Mouse (Mus musculus) embryonic stem cell, embryonic (primary cell): ENCODE data around the gene Polr2g.

Experiments used
- CTCF ChIA-PET, 4 experiments: fragments of 300-600 bp in 2 of 4; fragments of 350-600 bp in 2 of 4; sonication (Branson Sonifier 250); formaldehyde crosslinking; loops; one replicate each; lab custom pipeline; 2022; ENCODE audit warnings: inconsistent platforms in 2 of 4; lab: Charles Lee
- POLR2A ChIA-PET, 4 experiments: fragments of 300-600 bp in 2 of 4; fragments of 350-600 bp in 2 of 4; sonication (Branson Sonifier 250); formaldehyde crosslinking; loops; one replicate each; lab custom pipeline; 2022; ENCODE audit warnings: antibody characterized with exemption in 4 of 4, inconsistent platforms in 1 of 4; lab: Charles Lee

The Polr2g gene

DNA sequence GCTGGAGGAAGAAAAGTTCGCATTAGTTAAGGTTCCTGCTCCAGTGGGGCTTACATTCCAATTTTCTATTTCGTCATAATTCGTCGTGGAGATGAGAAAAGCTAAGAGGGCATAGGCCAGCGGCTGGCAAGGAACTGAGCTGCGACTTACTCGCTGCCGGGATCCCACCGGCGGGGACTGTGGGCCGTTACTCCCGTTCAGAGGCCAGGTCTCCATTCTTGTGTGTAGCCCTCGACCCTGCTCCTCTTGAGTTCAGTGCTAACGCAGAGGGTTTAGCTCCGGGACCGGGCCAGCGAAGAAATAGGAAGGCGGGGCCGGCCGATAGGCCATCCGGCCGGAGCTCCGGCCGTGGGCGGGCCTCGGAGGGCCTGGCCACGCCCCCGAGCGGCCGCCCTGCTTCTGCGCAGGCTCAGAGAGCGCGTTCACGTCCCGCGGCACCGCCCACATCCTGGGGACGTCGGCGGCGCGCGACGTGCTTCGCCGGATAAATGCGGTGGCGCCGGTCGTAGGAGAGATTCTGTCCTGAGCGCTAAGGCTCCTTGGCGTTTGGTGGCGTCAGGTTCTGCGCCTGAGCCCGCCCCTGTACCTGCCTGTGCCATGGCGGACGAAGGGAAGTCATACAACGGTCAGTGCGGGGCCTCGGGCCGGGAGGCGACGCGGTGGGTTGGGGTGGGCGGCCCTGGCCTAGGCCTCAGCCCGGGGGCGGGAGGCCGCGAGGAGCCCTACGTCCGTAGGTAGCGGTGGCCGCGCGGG lies 41.6 kb downstream of the Polr2g start, which contains the start of gene Nxf1:
Nxf1 (plus strand) TSS at position 439 of the 753 bp plus-strand sequence.
- POLR2A ChIA-PET = interaction anchor here (0.5 to 15.6 kb wide), 140 partner anchors 8 to 1707 kb away, joined by 3 to 436 read pairs (median 5); partner anchors contain the start of genes Tmem179b (in 4 of the 4), 1700092M07Rik (in 3 of the 4), 1810009A15Rik (in 3 of the 4) and AC129217.1 (in 3 of the 4)
- CTCF ChIA-PET = interaction anchor here in 2 of 4 experiments (0.9 to 1.7 kb wide), 6 partner anchors 10 to 41 kb away, joined by 3 to 10 read pairs (median 4); partner anchors contain the start of gene Tmem179b (in 1 of the 2)

DNA sequence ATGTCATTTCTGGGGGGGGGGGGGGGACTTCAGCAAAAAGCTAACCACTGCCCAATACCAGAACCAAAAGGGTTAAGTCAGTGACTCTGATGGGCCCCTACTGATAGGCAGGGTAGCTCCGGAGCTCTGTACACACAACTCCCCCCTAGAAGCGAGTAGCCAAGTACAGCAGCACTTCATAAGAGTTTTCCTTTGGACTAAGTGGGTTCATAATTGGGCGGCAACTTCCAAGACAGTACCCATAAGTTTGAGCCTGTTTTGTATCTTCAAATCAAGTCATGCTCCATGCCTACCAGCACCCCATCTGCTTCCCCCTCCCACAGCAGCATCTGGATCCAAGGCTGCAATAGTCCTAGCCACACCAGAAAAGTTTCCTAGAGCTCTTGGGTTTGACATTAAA lies 42.7 kb downstream of the Polr2g start:
- POLR2A ChIA-PET = interaction anchor here (0.5 to 15.6 kb wide), 56 partner anchors 8 to 1337 kb away, joined by 3 to 436 read pairs (median 12); partner anchors contain the start of genes 1700092M07Rik (in 3 of the 4), Slc3a2 (in 3 of the 4), Stx5a (in 3 of the 4) and Taf6l (in 3 of the 4)
- CTCF ChIA-PET = interaction anchor here in 3 of 4 experiments (0.6 to 1.7 kb wide), 8 partner anchors 12 to 1699 kb away, joined by 3 to 10 read pairs (median 3); partner anchors contain the start of gene Tmem179b (in 1 of the 3)

GRCm38 (mm10) chr19:8747368-8747767 lies 51.0 kb downstream of the Polr2g start:
- ChIA-PET POLR2A (interaction anchor here in 3 of 4 experiments (0.5 to 31.6 kb wide), 22 partner anchors 9 to 219 kb away, joined by 3 to 1581 read pairs (median 4); partner anchors contain the start of genes Nxf1 (in 3 of the 3), Slc3a2 (in 3 of the 3), 1810009A15Rik (in 1 of the 3) and Eef1g (in 1 of the 3)), CTCF (interaction anchor here in 2 of 4 experiments (0.7 to 1.2 kb wide), 4 partner anchors 9 to 362 kb away, joined by 4 to 7 read pairs (median 4); partner anchors contain the start of gene Nxf1 (in 2 of the 2))

- POLR2A ChIA-PET = interaction anchor here in 3 of 4 experiments (0.6 to 31.6 kb wide), 8 partner anchors 11 to 26 kb away, joined by 3 to 1732 read pairs (median 38); partner anchors contain the start of genes Nxf1 (in 3 of the 3), Slc3a2 (in 3 of the 3), Tmem179b (in 1 of the 3) and Tmem223 (in 1 of the 3)
These were observed 53.0 kb downstream of the Polr2g start for GRCm38 (mm10) chr19:8745382-8745781.

More at GRCm38 (mm10) chr19:8745382-8745781, 53.0 kb downstream of the Polr2g start:
- CTCF ChIA-PET = interaction anchor here in 1 of 4 experiments (1.5 kb wide), 1 partner anchor 11 kb away, joined by 3 read pairs; the partner anchor contains the start of gene Nxf1
